Mouse (Mus musculus): Measurements from ENCODE around the gene Garem2. TPM values are rescaled to one million over a fixed set of nuclear protein-coding genes. Genes with fewer than 3 reads are reported as not detected.

The Garem2 gene
- polyA plus RNA-seq, 1 experiment from 2014 or later: 17.2 TPM

DNA sequence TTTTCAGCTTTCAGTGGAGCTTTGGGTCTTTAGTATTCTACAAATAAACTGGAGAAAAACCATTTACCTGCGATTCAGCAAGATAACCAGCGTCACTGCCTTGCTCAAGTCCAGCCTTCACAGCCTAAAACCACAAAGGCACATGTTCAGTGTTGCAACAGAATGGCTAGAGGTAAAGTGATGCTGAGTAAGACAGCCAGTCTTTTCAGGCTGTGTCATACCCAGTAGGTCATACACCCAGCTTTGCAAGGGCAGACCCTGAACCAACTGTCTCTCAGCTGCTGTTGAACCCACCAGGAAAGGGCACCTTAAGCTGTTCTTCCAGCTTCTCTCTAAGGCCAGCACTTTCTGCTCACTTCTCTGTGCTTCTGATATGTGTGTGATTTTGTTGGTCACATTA is 27.2 kb downstream of the Garem2 start:
- Histone ChIP-seq H3K9me3 (no peaks in the 10 kb centered on the region), H3K9ac (no peak overlapping the region), H3K4me1 (replicated peaks) (no peaks in the 10 kb centered on the region), H3K27ac (replicated peaks) (no peak overlapping the region), H3K4me3 (no peak overlapping the region), H3K36me3 (peaks cover 78% of the 10 kb centered on the region), H3K27me3 (no peaks in the 10 kb centered on the region), H3K4me2 (no peak overlapping the region)
- WGBS: 94% methylated on average over 2 of the region's 2 CpGs
- ATAC-seq (ENCODE audit: low read depth): no peak

- WGBS: 94% methylated on average over 11 of the region's 11 CpGs
- H3K9me3 ChIP-seq: no peaks in the 10 kb centered on the region
- ATAC-seq (ENCODE audit: low read depth): no peak
- H3K27me3 ChIP-seq: no peaks in the 10 kb centered on the region
- no peak overlapping the region for H3K4me2 ChIP-seq
- no peak overlapping the region for H3K9ac ChIP-seq
- no peak overlapping the region for H3K27ac ChIP-seq (replicated peaks)
- H3K36me3 ChIP-seq: peaks cover 78% of the 10 kb centered on the region
- no peaks in the 10 kb centered on the region for H3K4me1 ChIP-seq (replicated peaks)
- no peak overlapping the region for H3K4me3 ChIP-seq
Measured at GRCm38 (mm10) chr5:30135711-30136231, 30.8 kb downstream of the Garem2 start.

GRCm38 (mm10) chr5:30137271-30137670 is 32.3 kb downstream of the Garem2 start:
- Histone ChIP-seq H3K4me1 (replicated peaks) (no peaks in the 10 kb centered on the region), H3K36me3 (peaks cover 81% of the 10 kb centered on the region)
- 95% methylated on average over 9 of the region's 9 CpGs for WGBS

DNA sequence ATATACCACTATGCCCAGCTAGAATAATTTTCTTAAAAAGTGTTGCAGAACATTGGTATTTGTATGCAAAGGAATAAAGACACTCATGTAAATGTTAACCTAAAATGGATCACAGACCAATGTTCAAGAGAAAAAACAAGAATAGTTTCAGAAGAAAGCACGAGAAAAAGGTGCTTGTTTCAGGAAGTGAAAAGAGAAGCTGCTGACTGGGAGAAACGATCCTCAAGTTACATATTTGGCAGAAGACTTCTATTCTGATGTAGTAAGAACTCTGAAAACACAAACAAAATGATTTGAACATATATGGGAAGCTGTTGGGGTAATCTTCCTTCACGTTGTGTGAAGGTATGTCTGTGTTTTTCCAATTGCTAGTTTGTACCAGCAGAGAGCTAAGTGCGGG is 33.2 kb downstream of the Garem2 start:
- Histone ChIP-seq H3K4me2 (no peak overlapping the region), H3K27ac (replicated peaks) (no peak overlapping the region), H3K9me3 (no peaks in the 10 kb centered on the region), H3K4me1 (replicated peaks) (no peaks in the 10 kb centered on the region), H3K36me3 (peaks cover 86% of the 10 kb centered on the region), H3K27me3 (no peaks in the 10 kb centered on the region), H3K9ac (no peak overlapping the region), H3K4me3 (no peak overlapping the region)
- ATAC-seq (ENCODE audit: low read depth): no peak
- WGBS: 94% methylated on average over 4 of the region's 4 CpGs

More at GRCm38 (mm10) chr5:30137271-30137670, 32.3 kb downstream of the Garem2 start:
- Histone ChIP-seq H3K4me2 (no peak overlapping the region), H3K27me3 (no peaks in the 10 kb centered on the region), H3K4me3 (no peak overlapping the region), H3K9me3 (no peaks in the 10 kb centered on the region), H3K27ac (replicated peaks) (no peak overlapping the region), H3K9ac (no peak overlapping the region)
- no peak for ATAC-seq (ENCODE audit: low read depth)

GRCm38 (mm10) chr5:30146526-30146925 is 41.6 kb downstream of the Garem2 start:
- 84% methylated on average over 6 of the region's 6 CpGs for WGBS
- H3K9me3 ChIP-seq: no peaks in the 10 kb centered on the region
- H3K36me3 ChIP-seq: peaks cover 53% of the 10 kb centered on the region
- no peaks in the 10 kb centered on the region for H3K27me3 ChIP-seq
- peaks cover 5% of the 10 kb centered on the region; the same call in 1 of the 2 replicates for H3K4me1 ChIP-seq (replicated peaks)
- H3K4me3 ChIP-seq: no peak overlapping the region
- no peak overlapping the region for H3K27ac ChIP-seq (replicated peaks)
- no peak for ATAC-seq (ENCODE audit: low read depth)
- no peak overlapping the region for H3K4me2 ChIP-seq
- H3K9ac ChIP-seq: no peak overlapping the region

- no peaks in the 10 kb centered on the region for H3K9me3 ChIP-seq
- no peak overlapping the region for H3K27ac ChIP-seq (replicated peaks)
- no peak overlapping the region for H3K9ac ChIP-seq
- no peaks in the 10 kb centered on the region for H3K27me3 ChIP-seq
- peaks cover 14% of the 10 kb centered on the region for H3K4me1 ChIP-seq (replicated peaks)
- ATAC-seq (ENCODE audit: low read depth): no peak
- no peak overlapping the region for H3K4me2 ChIP-seq
- peaks cover 35% of the 10 kb centered on the region for H3K36me3 ChIP-seq
- H3K4me3 ChIP-seq: no peak overlapping the region
- WGBS: 92% methylated on average over 5 of the region's 5 CpGs
Measured at GRCm38 (mm10) chr5:30148133-30148920, 43.4 kb downstream of the Garem2 start.

DNA sequence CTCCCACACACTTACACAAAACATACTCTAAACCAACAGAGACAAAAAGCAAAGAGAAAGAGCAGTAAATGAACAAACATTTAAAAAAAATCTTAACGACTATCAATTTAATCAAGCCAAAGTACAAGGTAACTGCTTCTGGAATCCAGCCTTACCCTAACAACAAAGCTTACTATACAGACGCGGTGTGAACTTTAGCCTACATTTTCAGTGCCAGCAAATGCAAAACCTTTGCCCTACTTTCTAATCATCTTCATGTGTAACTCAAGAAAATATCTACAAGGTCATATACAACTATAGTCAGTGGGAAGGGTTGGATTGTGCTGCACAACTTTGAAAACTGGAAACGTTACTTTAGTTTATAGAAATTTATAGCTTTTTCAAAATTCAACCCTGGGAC is 47.0 kb downstream of the Garem2 start:
- Histone ChIP-seq H3K27me3 (no peaks in the 10 kb centered on the region), H3K27ac (replicated peaks) (no peak overlapping the region), H3K4me2 (no peak overlapping the region), H3K4me1 (replicated peaks) (peaks cover 33% of the 10 kb centered on the region), H3K4me3 (no peak overlapping the region), H3K36me3 (peaks cover 2% of the 10 kb centered on the region; the same call in 1 of the 2 replicates), H3K9me3 (no peaks in the 10 kb centered on the region), H3K9ac (no peak overlapping the region)
- ATAC-seq (ENCODE audit: low read depth): no peak
- 69% methylated on average over 4 of the region's 4 CpGs for WGBS

GRCm38 (mm10) chr5:30152413-30152812 is 47.5 kb downstream of the Garem2 start:
- WGBS: 96% methylated on average over 1 of the region's 1 CpGs
- Histone ChIP-seq H3K36me3 (no peaks in the 10 kb centered on the region), H3K9ac (no peak overlapping the region), H3K27ac (replicated peaks) (no peak overlapping the region), H3K4me1 (replicated peaks) (peaks cover 36% of the 10 kb centered on the region), H3K4me3 (no peak overlapping the region), H3K27me3 (no peaks in the 10 kb centered on the region), H3K4me2 (no peak overlapping the region), H3K9me3 (no peaks in the 10 kb centered on the region)
- no peak for ATAC-seq (ENCODE audit: low read depth)

- 88% methylated on average over 2 of the region's 2 CpGs for WGBS
- Histone ChIP-seq H3K36me3 (no peaks in the 10 kb centered on the region), H3K9me3 (no peaks in the 10 kb centered on the region), H3K27ac (replicated peaks) (no peak overlapping the region), H3K4me3 (no peak overlapping the region), H3K4me2 (no peak overlapping the region), H3K4me1 (replicated peaks) (peaks cover 36% of the 10 kb centered on the region), H3K27me3 (no peaks in the 10 kb centered on the region), H3K9ac (no peak overlapping the region)
- no peak for ATAC-seq (ENCODE audit: low read depth)
Measured at GRCm38 (mm10) chr5:30153222-30153621, 48.3 kb downstream of the Garem2 start.

DNA sequence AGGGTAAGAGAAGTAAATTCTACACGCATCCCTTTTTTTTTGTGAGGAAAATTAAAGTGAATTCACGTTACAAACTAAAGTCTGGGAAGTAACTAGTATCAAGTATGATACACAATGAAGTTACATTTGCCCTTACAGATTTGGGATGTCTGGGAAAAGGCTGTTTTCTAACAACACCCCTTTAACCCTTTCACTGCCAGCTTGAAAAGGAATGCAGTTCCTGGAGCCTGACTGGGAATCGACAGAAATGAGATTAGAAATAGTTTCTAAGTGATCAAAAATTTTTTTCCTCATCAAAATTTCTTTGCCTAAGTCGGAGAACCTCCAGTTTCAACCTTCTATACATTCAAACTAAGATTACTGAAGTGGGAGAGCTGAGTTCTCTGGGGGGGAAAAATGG is 49.1 kb downstream of the Garem2 start:
- peak overlapping the region; percentile 90 for H3K4me2 ChIP-seq
- no peaks in the 10 kb centered on the region for H3K36me3 ChIP-seq
- H3K9ac ChIP-seq: peak overlapping the region; percentile 76
- no peaks in the 10 kb centered on the region for H3K9me3 ChIP-seq
- WGBS: 21% methylated on average over 4 of the region's 4 CpGs
- H3K4me3 ChIP-seq: peak overlapping the region; percentile 59
- H3K27me3 ChIP-seq: no peaks in the 10 kb centered on the region
- no peak for ATAC-seq (ENCODE audit: low read depth)
- H3K27ac ChIP-seq (replicated peaks): peak overlapping the region; percentile 78; the same call in 1 of the 2 replicates
- peaks cover 36% of the 10 kb centered on the region for H3K4me1 ChIP-seq (replicated peaks)

DNA sequence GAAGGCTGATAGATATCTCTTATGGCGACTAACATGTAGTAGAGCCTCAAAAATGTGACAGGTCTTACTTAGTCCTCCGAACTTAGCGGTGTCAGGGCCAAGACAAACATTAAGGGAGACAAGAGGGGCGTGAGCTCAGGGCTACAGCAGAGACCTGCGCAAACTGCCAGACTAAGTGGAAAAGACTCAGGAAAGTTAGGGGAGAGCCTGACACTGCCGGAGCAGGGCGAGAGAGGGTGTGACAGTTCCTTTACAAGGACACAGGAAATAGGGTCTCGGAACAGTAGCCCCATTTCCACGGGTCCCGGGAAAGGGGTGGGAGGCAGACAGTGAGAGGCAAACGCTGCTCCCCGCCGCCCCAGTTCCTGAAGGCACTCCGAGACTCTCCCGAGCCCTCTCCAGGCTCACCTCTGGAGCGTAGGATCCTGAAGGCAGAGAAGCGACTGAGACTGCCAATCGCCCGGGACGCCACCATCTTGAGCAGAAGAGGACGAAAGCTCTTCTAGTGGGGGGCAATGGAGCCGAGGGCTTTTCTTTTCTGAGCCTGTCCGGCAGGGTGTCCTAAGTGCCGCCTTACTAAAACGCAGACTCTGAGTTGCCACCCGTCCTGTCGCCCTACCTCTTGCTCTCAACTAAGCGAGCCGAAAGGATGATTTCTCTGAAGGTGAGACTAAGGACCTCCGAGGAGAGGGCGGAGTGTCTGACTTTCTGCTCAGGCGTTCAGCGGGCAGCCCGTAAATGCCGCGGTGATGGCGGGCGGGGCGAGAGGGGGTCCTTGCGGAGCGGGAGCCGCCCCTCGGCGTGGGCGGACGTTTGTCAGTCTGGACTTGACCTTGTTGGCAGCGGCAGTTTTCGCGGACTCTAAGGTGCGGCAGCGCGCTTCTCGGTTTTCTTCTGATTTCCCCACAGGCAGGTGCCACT is 49.8 kb downstream of the Garem2 start, which contains the start of the genes Hadha and Hadhb:
Gene Hadha, minus strand, starts transcription at position 689 of the 921 bp plus-strand sequence.
Gene Hadhb, plus strand, starts transcription at position 775 of the 921 bp plus-strand sequence.
- peak; percentile 93 for ATAC-seq (ENCODE audit: low read depth)
- H3K4me1 ChIP-seq (replicated peaks): peaks cover 36% of the 10 kb centered on the region
- H3K4me2 ChIP-seq: peak within 1 kb of the TSS; percentile 90
- H3K9me3 ChIP-seq: no peaks in the 10 kb centered on the region
- H3K27me3 ChIP-seq: no peaks in the 10 kb centered on the region
- no peaks in the 10 kb centered on the region for H3K36me3 ChIP-seq
- peak within 1 kb of the TSS; percentile 78 for H3K27ac ChIP-seq (replicated peaks)
- under 1% methylated on average over 53 of the region's 53 CpGs for WGBS
- peak within 1 kb of the TSS; percentile 76 for H3K9ac ChIP-seq
- peak within 1 kb of the TSS; percentile 59 for H3K4me3 ChIP-seq

DNA sequence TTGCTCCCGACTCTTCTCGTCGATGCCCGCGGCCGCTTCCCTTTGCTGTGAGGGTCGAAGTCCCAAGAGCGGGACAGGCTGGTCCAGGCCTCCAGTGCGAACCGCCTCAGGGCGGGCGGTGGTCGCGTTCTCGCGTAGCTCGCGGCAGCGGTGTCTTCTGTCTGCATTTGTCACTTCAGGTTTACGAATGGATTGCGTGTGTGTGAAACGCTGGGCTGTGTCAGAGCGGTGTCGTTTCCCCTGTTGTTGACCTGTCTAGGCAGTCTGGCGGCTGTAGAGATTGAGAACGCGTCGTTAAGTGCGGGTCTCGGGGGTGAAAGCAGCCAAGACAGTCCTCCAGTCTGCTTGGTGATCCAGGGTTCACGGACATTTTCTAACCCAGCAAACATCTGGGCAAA is 50.4 kb downstream of the Garem2 start:
- H3K4me2 ChIP-seq: peak overlapping the region; percentile 90
- ATAC-seq (ENCODE audit: low read depth): peak; percentile 76
- WGBS: under 1% methylated on average over 31 of the region's 31 CpGs
- peak overlapping the region; percentile 76 for H3K9ac ChIP-seq
- peak overlapping the region; percentile 59 for H3K4me3 ChIP-seq
- H3K9me3 ChIP-seq: no peaks in the 10 kb centered on the region
- H3K4me1 ChIP-seq (replicated peaks): peaks cover 36% of the 10 kb centered on the region
- peak overlapping the region; percentile 78 for H3K27ac ChIP-seq (replicated peaks)
- H3K36me3 ChIP-seq: no peaks in the 10 kb centered on the region
- no peaks in the 10 kb centered on the region for H3K27me3 ChIP-seq
